Mouse (Mus musculus): ENCODE measurements at regions not wholly inside any gene's neighbourhood (a gene's known extent, or its start where the extent isn't known, plus 50 kb on each side); places are given as distances from the start of the nearest gene placed in this dataset.
"Not testable (repeated sequence)": the region's sequence is repeated elsewhere in the genome, so short reads cannot be mapped to it uniquely, and the experiment has no call there.

- not testable (repeated sequence) for H3K9ac ChIP-seq; H3K27me3 ChIP-seq (ENCODE audit: control insufficient read depth, insufficient read depth, low read length); H3K27ac ChIP-seq; H3K4me1 ChIP-seq (replicated peaks; ENCODE audit: control insufficient read depth, insufficient read depth, low read length); H3K4me2 ChIP-seq (replicated peaks); H3K9me3 ChIP-seq (ENCODE audit: control insufficient read depth, low read length); H3K4me3 ChIP-seq (replicated peaks; ENCODE audit: low read length); ATAC-seq (ENCODE audit: low FRiP score); DNase-seq (ENCODE audit: low spot score); H3K36me3 ChIP-seq (replicated peaks; ENCODE audit: control insufficient read depth, insufficient read depth)
Observed at GRCm38 (mm10) chr2:39472925-39473324, 246.7 kb upstream of the Ppp6c start.
